Mouse (Mus musculus) neutrophil, adult 5-6 weeks (primary cell): ENCODE data around the gene Cfap299. TPM values are rescaled to one million over a fixed set of nuclear protein-coding genes. Genes with fewer than 3 reads are reported as not detected.

ENCODE experiments used
- ATAC-seq: fragments of 151-379, 151-347 bp; 2 replicates; pipeline ENCODE4 v1.8.0; 2017; ENCODE audit warnings: mild to moderate bottlenecking, moderate TSS enrichment; ENCODE audit not compliant: insufficient number of reproducible peaks, poor library complexity, low FRiP score, severe bottlenecking; ENCODE audit errors: extremely low read depth
- total RNA-seq: library from RNA; stranded (forward); fragments of 200-1000 nt; gene quantifications from 2 replicates; pipeline ENCODE4 v1.2.3, GENCODE M21; 2017

Cfap299 gene
- total RNA-seq, 1 experiment from 2014 or later: not detected

DNA sequence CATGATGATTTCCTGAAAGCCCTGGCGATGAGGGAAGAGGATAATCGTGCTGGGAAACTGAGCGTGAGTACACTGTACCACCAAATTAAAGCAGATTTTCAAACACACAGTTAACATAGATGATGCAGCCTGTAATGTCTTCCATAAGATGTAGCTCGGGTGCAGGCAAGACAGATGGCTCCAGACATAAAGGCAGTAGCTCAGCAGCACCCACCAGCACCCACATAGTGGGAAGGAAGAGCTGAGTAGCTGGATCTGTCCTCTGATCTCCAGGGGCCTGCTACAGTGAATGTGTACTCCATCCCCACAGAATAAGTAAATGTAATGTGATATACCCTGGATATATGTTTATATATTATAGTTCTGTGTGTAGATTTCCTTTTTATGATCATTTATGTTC lies 169.2 kb downstream of the Cfap299 start:
- ATAC-seq: no peak

DNA sequence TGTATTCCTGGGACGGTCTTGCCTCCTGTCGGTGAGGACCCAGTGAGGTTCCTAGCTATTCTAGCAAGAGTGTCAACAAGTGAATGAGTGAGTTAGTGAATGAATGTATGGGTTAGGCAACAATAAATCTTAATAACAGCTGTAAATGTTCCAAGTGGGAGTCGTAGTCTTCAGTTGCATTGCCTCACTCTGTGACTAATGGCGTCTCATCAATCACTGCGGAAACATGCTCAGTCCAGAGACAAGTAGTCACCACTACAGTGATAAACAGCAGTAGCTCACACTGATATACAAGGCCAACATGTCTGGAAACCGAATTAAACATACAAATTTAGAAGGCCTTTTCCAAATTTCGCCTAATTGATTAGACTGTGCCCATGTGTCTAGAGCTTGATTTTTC lies 187.1 kb downstream of the Cfap299 start:
- ATAC-seq: no peak

DNA sequence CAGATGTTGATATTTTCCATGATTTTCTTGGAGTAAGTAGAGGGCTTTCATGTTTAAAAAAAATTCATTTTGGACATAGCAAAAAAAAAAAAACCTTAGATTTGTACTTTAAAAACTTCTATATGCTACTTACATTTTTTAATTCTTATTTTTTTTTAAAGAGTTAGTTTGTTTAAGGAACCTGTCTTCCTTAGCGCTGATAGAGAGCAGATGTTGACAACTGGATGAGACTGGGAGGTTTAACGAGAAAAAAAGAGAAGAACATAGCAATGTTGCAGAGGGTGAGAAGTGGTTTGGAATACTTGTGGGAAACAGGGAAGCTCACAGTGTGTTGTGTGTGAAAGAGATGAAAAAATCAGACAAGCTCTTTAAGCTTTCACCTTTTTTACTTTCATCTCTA lies 191.0 kb downstream of the Cfap299 start:
- no peak for ATAC-seq

DNA sequence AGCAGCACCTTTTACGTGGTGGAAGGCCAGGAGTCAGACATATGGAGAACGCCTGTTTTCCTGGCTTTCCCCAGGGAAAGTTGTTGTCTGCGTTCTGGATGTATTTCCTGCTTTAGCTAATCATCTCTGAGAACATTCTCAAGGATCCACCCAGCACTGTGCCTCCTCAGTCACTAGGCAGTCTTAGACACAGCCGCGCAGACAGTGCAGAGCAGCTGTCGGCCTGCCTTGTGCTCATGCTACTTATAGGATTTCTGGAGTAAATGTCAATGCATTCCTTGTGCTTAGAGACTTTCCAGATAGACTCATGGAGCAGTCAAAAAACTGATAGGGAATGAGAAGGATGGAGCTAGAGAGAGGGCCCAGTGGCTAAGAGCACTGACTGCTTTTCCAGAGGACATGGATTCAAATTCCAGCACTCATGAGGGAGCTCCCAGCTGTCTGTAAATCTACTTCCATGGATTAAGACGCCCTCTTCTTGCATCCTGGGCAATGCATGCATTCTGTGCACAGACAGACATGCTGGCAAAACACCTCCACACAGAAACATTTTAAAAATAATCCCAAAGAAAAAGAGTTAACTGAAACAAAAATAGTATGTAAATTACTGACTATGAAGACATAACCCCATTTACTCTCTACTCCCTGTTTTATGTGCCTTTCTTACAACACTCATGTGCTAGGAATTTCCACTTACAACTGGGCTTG lies 193.3 kb downstream of the Cfap299 start:
- no peak for ATAC-seq

DNA sequence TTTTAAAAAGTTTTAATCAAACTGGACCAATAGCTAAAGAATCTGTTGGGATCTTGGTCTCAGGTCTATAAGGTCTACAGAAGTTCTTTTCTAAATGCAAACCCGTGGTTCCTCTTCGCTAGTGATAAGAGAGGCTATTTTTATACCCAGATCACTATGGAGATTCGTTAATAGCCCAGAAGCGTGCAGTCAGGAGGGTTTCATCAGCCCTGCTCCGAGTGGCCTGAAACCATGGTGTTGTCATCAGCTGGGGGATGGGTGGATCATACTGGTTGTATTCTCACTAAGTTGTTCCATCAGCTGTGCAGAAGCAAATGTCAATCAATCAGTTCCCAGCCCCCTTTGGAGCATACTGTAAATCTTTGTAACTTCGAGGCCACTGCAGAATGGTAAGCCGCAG lies 193.9 kb downstream of the Cfap299 start:
- no peak for ATAC-seq

DNA sequence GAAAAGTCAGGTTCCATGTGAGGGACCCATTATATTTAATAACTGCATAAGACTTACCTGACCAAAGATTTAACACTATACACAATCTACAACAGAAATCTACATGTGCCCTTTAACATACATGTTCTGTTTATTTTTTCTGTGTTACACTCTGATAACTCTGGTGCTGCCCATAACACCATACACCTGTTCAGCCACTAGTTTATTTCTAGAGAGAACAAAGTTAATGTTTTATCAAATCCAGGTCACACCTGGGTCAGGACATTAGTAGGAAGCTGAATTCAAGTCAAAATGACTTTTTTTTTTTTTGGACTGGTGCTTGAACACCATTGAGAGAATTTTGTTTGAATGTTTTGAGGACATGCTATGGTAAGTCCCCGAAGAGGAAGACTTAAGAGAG lies 194.7 kb downstream of the Cfap299 start:
- no peak for ATAC-seq

DNA sequence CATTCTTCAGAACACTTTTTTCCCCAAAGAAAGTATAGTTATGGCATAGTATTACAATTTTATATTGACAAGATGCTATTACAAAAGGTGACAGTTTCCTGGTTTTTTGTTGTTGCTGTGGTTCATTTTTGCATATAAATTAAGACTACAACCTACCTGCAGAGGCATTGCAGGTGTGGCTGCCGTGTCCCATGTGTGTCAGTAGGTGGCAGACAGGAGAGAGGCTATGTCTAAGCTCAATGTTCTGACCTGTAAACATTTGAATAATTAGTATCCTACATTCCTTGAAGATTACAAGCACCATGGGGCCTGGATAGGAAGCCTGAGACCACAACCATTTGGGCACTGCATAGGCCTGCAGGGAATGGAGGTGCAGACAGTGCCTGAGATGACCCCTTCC lies 212.2 kb downstream of the Cfap299 start:
- no peak for ATAC-seq

DNA sequence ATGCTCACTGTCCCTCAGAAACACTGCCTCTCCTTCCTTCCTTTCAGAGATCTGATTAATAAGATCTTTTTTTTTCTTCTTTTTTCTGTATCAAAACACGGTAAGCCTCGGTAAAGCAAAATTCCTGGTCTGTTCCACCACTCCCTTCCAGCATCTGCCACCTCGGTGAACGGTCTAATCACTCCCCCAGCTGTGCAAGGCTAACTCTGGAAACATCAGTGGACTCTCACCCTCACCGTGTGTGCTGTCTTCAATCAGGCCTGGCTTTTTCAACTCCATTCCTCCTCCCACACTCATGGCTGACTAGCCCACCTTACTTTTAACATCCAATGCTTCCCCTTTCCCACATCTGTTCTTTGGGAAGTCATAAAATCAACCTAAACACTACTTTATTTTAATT lies 221.2 kb downstream of the Cfap299 start:
- no peak for ATAC-seq

DNA sequence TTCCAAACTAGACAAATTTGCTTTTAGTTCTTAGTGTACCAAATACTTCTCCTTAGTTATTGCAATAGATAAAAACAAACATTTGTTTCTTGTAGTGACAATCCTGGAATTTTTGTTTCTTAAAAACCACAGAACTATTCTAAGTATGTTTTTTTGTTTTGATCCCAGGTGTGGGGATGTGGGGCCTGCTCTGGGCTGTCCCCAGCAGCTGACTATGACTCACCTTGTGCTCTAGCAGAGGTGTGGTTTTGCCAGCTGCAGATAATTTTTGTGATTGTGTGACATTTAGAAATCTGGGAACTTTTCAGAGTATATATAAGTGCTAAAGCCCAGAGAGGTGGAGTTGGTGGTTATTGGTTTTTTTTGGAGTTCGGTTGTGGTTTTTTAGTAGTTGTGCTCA lies 221.8 kb downstream of the Cfap299 start:
- no peak for ATAC-seq

DNA sequence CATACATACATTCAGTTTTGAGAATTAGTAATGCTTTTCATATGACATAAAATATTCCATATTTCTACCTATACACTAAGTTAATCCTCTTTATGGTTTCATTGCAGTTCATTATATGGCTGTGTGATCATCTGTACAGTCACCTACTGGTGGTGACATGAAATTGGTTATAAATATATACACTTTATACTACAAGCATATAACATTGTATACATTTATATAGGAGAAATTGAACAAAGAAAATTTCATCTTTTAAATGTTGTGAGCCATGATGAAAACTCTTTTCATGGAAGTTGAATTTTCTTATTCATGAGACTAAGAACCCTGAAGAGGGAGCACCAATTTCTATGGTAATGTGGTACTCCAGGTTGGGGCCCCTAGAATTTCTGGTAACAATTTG lies 223.3 kb downstream of the Cfap299 start, which contains the start of gene Gm11111:
TSS of gene Gm11111 (plus strand) at position 301 of the 400 bp plus-strand sequence.
- ATAC-seq: no peak

DNA sequence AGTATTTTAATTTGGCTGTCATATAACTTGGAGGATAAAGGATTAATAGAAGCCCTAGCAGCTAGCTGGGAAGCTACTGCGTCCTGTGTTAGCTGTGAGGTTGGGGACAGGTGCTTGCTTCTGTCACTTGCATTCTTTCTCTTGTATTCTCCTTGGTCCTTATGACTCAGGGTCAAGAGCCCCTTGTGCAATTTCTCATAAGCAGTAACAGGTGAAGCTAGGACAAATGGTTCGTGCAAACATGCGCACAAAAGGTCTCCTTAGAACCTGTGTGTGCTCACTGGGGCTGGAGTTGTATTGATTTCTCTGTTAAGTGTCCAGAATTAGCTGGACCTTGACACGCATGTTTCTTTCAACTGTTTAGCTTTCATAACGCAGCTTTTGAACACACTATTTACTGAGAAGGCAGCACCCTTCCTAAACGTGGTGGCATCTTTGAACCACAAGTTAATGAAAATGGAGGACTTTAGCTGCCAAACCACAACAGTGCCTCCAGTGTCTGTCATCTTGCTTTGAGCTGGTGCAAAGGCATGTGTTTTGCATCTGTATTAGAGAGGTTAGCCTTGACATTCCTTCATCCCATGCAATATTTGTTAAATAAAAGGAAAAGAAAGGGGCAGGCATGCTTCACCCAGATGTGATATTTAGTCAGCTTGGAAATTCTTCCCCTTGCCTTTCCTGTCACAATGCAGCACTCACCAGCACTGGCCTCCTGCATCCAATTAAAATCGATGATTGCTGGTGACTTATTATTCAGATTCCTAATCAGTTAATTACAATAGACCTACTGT lies 223.9 kb downstream of the Cfap299 start:
- ATAC-seq: no peak

DNA sequence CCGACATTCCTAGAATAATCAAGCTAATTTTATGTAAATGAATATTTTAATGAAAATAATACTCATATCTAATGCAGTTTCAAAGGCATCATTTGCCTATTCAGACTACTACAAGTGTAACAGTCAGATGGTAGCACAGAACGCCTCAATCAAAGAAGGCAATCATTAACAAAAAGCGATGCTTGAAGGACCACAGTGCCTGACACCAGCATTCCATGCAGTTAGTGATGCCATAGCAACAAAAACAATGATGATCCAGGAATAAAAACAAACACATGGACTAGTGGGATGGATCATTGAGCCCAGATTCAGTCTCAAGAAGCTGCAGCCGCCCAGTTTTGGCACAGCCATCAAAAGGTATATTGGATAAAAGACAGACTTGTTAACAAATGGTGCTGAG lies 232.2 kb downstream of the Cfap299 start:
- no peak for ATAC-seq

DNA sequence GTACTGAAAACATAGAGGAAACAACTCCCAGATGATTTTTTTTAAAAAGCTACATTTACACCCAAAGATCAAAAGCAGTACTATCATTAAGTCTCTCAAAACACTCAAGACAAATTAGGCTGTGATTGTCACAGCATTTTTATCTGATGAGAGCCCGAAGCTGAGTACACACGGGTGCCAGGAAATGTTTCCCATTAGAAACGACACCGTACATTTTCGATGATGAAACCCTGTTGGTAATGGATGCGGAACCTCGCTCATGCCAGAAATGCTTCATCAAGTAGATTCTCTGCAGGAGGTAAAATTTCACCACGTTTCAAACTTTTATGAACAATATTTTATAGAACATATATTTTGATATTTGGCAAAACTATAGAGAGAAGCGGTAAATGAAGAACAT lies 233.7 kb downstream of the Cfap299 start:
- no peak for ATAC-seq

DNA sequence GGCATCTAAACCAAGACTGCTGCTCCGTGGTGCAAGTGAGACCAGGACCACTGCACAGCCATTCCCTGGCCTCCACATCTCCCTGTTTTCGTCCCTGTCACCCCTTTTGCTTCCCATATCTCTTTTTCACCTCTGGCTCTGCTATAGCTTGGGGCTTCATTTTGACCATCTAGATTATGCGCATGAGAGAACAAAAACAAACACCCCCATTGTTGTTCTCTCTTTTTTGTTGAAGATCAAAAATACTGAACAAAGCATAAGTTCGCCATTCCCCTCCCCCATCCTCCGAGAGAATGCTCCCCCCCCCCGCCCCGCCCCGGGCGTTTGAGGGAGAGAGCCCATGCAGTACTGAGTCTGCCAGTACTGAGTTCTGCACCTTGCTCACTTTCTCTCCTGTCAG lies 234.7 kb downstream of the Cfap299 start:
- no peak for ATAC-seq

DNA sequence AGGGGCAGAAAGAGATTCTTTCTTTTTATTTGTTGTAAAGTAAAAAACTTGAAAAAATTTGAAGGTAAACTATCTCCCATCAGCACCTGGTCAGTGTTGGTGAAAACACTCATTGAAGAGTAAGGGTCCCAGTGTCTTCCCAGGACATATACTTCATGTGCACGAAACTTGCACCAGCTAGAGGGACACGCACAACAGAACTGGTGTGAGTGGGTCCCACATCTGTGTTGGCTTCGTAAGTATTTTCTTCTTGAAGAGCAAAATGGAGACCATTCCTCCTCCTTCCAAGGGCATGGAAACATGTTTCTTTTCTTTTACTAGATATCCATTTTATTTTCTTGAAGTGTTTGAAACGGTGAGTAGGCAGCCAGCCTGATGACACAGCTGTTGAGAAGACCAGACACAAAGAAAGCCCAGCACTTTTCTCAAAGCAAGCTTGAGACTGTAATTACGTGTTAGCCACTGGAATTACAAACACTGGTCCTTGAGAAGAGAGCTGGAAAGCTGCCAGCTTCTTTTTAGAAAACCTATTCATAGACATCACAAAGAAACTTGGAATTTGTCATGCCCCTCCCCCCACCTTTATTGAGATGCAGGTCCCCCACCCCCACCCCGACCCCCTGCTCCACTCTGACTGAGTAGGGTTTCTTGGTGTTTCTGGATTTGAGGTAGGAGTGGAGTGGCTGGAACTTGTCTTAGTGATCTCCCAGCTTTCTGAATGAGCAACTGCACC lies 237.5 kb downstream of the Cfap299 start:
- ATAC-seq: no peak

DNA sequence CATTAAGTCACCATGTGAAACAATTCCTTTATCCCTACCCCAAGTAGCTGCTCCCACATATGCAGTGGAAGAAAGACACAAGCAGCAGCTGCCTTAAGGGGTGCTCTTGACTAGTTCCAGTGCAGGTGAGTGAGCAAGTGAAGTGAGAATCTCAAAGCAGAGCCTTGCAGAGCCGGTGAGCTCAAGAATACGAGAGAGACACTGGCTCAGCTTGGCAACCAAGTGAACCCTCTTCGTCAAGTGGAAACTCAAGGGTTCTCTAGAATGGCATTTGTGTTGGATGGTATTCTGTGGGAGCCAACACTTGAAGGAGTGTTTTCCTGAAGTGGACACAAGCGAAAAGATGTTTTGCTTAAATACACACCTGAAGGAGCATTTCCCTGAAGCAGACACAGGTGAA lies 239.4 kb downstream of the Cfap299 start:
- ATAC-seq: no peak

DNA sequence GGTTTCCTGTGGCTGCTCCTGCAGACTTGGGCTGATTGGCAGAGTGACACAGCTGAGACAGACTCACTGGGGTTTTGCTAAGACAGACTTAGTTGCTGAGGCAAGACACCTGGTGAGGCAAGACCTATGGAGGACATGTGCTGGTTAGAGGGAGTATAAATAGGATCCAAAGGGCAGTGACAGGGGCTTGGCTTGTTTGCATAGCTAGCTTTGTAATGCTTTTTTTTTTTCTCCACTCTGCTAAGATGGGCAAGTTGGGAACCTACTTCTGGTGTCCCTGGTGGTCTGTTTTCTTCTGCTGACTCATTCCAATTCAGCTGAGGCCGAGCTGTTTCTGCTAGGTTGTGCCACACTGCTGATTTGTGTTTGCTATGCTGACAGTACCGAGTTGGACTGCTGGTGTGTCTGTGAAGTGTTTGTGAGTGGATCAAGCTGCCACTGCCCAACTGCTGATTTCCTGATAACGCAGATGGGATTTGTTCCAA lies 240.0 kb downstream of the Cfap299 start:
- no peak for ATAC-seq

DNA sequence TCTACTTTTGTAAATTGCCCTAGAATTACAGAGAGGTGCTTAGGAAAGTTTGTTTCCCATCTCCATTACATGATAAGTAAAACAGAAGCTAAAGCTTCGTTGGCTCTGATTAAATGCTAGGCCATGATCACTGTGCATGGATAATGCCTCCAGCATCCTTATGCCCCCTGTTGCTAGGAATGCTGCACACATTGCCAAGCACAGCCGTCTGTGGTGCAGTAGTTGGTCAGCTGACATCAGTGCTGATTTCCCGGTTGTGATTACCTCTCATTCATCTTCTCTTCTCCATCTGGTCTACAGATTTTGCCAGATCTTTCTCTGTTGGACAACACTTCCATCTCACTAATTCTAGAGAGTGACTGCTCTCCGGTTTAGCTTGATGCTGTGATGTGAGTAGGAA lies 243.3 kb downstream of the Cfap299 start:
- no peak for ATAC-seq

DNA sequence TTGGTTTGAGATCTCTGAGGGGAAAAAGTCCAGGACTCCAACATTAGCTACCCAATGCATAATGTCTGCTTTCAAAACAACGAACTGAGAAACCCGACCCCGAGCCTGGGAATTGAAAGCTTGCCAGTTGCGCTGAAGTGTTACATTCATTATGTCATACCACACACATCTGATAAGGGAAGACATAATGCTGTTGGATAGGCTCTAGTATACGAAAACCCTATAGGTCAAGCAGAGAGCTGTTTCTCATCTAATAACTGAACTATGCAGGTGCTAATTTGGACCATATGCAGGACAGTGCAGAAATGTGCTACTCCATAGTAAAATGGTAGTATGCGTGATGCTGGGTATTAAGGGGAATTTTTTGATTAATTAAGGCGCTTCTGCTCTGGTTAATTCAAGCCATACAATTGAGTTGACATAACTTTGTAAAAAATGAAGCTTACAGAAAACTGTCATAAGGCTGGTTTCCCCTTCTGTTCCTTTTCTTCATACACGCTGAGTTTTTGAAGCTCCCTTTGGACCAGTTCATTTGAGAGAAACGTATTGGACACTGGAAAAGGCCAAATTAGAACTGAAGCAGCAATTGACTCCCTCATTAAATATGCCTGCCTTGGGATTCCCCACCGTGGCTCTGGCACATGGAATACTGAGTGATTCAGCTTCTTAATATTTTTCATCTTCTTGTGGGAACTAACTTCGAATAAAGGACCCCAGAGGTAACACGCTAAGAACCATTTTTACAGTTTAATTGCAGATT lies 245.8 kb downstream of the Cfap299 start:
- ATAC-seq: no peak
